Mouse (Mus musculus) intestine, embryonic 14.5 days (tissue): ENCODE data around the gene Smyd1. TPM values are rescaled to one million over a fixed set of nuclear protein-coding genes. Genes with fewer than 3 reads are reported as not detected.

Experiments
- ATAC-seq: fragments of 200-750 bp; cut with Nextera tagmentation; replicated peaks from 2 replicates; pipeline ENCODE4 v1.8.0; 2017; ENCODE audit warnings: low read depth, moderate number of reproducible peaks, moderate TSS enrichment, moderate library complexity; ENCODE audit not compliant: low FRiP score, low TSS enrichment
- DNase-seq: peaks from one replicate; pipeline ENCODE4 v3.0.0-alpha.2; 2018; ENCODE audit warnings: low spot score
- H3K27ac ChIP-seq: fragments of 300-500 bp; sonication (generic); 2 replicates; pipeline ENCODE4 v1.5.1; 2014; ENCODE audit warnings: low read depth, mild to moderate bottlenecking, control low read depth
- H3K27me3 ChIP-seq: fragments of 300-500 bp; sonication (generic); replicated peaks from 2 replicates; pipeline ENCODE4 v1.6.1; 2014; ENCODE audit warnings: low read length, control low read depth; ENCODE audit not compliant: control insufficient read depth, insufficient read depth
- H3K36me3 ChIP-seq: fragments of 300-500 bp; sonication (generic); 2 replicates; pipeline ENCODE4 v1.6.1; 2014; ENCODE audit warnings: low read length, control low read depth; ENCODE audit not compliant: control insufficient read depth, insufficient read depth
- H3K4me1 ChIP-seq: fragments of 300-500 bp; sonication (generic); replicated peaks from 2 replicates; pipeline ENCODE4 v1.6.1; 2014; ENCODE audit warnings: low read length, control low read depth, mixed read lengths; ENCODE audit not compliant: control insufficient read depth, insufficient read depth
- H3K4me2 ChIP-seq: fragments of 300-500 bp; sonication (generic); 2 replicates; pipeline ENCODE4 v1.6.1; 2014; ENCODE audit warnings: low read length
- H3K4me3 ChIP-seq: fragments of 300-500 bp; sonication (generic); 2 replicates; pipeline ENCODE4 v1.5.1; 2014; ENCODE audit warnings: low read depth, low read length, control low read depth, mixed read lengths
- H3K9ac ChIP-seq: fragments of 300-500 bp; sonication (generic); 2 replicates; pipeline ENCODE4 v1.6.1; 2014; ENCODE audit warnings: mild to moderate bottlenecking, low read length
- H3K9me3 ChIP-seq: fragments of 300-500 bp; sonication (generic); 2 replicates; pipeline ENCODE4 v1.6.1; 2016; ENCODE audit warnings: low read length, control low read depth; ENCODE audit not compliant: control insufficient read depth
- WGBS: fragments of 180-500 bp; shearing (Covaris S2); extraction: QIAGEN DNeasy Blood & Tissue Kit; methylation state at CpG from one replicate; pipeline ENCODE4 v1.1.7; 2014; 5-methylcytosine and 5-hydroxymethylcytosine counted together
- polyA plus RNA-seq: library from polyadenylated mRNA; unstranded; fragments of >200 nt; fragmentation: Nextera tagmentation; extraction: Ambion mirVana; gene quantifications from 2 replicates; pipeline ENCODE4 v1.2.1, GENCODE M21; 2014

Gene Smyd1
- polyA plus RNA-seq, 1 experiment from 2014 or later, result 0.78 TPM

GRCm38 (mm10) chr6:71224184-71224943 lies 97.7 kb downstream of the Smyd1 start:
- Histone ChIP-seq H3K27ac (no peak overlapping the region), H3K4me2 (no peak overlapping the region), H3K36me3 (no peaks in the 10 kb centered on the region), H3K9ac (no peak overlapping the region), H3K27me3 (no peaks in the 10 kb centered on the region), H3K9me3 (no peaks in the 10 kb centered on the region), H3K4me3 (no peak overlapping the region), H3K4me1 (no peaks in the 10 kb centered on the region)
- 49% methylated on average over 3 of the region's 3 CpGs for WGBS
- no peak for DNase-seq
- ATAC-seq, result no peak

GRCm38 (mm10) chr6:71221501-71221900 lies 100.5 kb downstream of the Smyd1 start:
- ATAC-seq (no peak), DNase-seq (no peak)
- WGBS, result 85% methylated on average over 4 of the region's 4 CpGs

GRCm38 (mm10) chr6:71212471-71212870 lies 109.6 kb downstream of the Smyd1 start:
- no peaks in the 10 kb centered on the region for H3K27me3 ChIP-seq
- no peaks in the 10 kb centered on the region for H3K36me3 ChIP-seq
- H3K9me3 ChIP-seq, result no peaks in the 10 kb centered on the region
- H3K27ac ChIP-seq, result no peak overlapping the region
- H3K4me2 ChIP-seq, result no peak overlapping the region
- 94% methylated on average over 3 of the region's 3 CpGs for WGBS
- peak; percentile 3 for DNase-seq
- no peak for ATAC-seq
- no peak overlapping the region for H3K4me3 ChIP-seq
- H3K9ac ChIP-seq, result no peak overlapping the region
- no peaks in the 10 kb centered on the region for H3K4me1 ChIP-seq

More at GRCm38 (mm10) chr6:71221501-71221900, 100.5 kb downstream of the Smyd1 start:
- no peaks in the 10 kb centered on the region for H3K36me3 ChIP-seq
- no peaks in the 10 kb centered on the region for H3K9me3 ChIP-seq
- H3K4me3 ChIP-seq, result no peak overlapping the region
- no peaks in the 10 kb centered on the region for H3K4me1 ChIP-seq
- no peak overlapping the region for H3K27ac ChIP-seq
- no peak overlapping the region for H3K4me2 ChIP-seq
- no peaks in the 10 kb centered on the region for H3K27me3 ChIP-seq
- no peak overlapping the region for H3K9ac ChIP-seq

- no peaks in the 10 kb centered on the region for H3K9me3 ChIP-seq
- no peak overlapping the region for H3K9ac ChIP-seq
- H3K27ac ChIP-seq, result no peak overlapping the region
- no peaks in the 10 kb centered on the region for H3K27me3 ChIP-seq
- H3K4me1 ChIP-seq, result no peaks in the 10 kb centered on the region
- H3K4me3 ChIP-seq, result no peak overlapping the region
- DNase-seq (peak; percentile 25), ATAC-seq (no peak)
- WGBS, result 72% methylated on average over 7 of the region's 7 CpGs
- H3K4me2 ChIP-seq, result no peak overlapping the region
- H3K36me3 ChIP-seq, result no peaks in the 10 kb centered on the region
Observed at GRCm38 (mm10) chr6:71211917-71212316, 110.1 kb downstream of the Smyd1 start.

- WGBS, result 81% methylated on average over 2 of the region's 2 CpGs
- Histone ChIP-seq H3K27me3 (no peaks in the 10 kb centered on the region), H3K9me3 (no peaks in the 10 kb centered on the region), H3K4me1 (no peaks in the 10 kb centered on the region), H3K27ac (no peak overlapping the region), H3K36me3 (no peaks in the 10 kb centered on the region), H3K4me2 (no peak overlapping the region), H3K4me3 (no peak overlapping the region), H3K9ac (no peak overlapping the region)
- ATAC-seq (no peak), DNase-seq (no peak)
Observed at GRCm38 (mm10) chr6:71208691-71209090, 113.3 kb downstream of the Smyd1 start.

GRCm38 (mm10) chr6:71204166-71204565 lies 117.9 kb downstream of the Smyd1 start:
- ATAC-seq (no peak), DNase-seq (peak; percentile 15)
- Histone ChIP-seq H3K4me1 (no peaks in the 10 kb centered on the region), H3K4me3 (no peak overlapping the region), H3K36me3 (no peaks in the 10 kb centered on the region), H3K4me2 (no peak overlapping the region), H3K27ac (no peak overlapping the region), H3K9me3 (no peaks in the 10 kb centered on the region), H3K9ac (no peak overlapping the region), H3K27me3 (no peaks in the 10 kb centered on the region)
- 88% methylated on average over 8 of the region's 8 CpGs for WGBS

GRCm38 (mm10) chr6:71203674-71204073 lies 118.4 kb downstream of the Smyd1 start:
- no peaks in the 10 kb centered on the region for H3K9me3 ChIP-seq
- H3K36me3 ChIP-seq, result no peaks in the 10 kb centered on the region
- no peaks in the 10 kb centered on the region for H3K27me3 ChIP-seq
- WGBS, result 81% methylated on average over 5 of the region's 5 CpGs
- H3K4me3 ChIP-seq, result no peak overlapping the region
- no peaks in the 10 kb centered on the region for H3K4me1 ChIP-seq
- H3K9ac ChIP-seq, result no peak overlapping the region
- ATAC-seq (no peak), DNase-seq (peak; percentile 21)
- no peak overlapping the region for H3K27ac ChIP-seq
- no peak overlapping the region for H3K4me2 ChIP-seq

GRCm38 (mm10) chr6:71201925-71202324 lies 120.1 kb downstream of the Smyd1 start:
- Histone ChIP-seq H3K4me3 (no peak overlapping the region), H3K9me3 (no peaks in the 10 kb centered on the region)

GRCm38 (mm10) chr6:71199612-71200011 lies 122.4 kb downstream of the Smyd1 start, which contains the start of gene Fabp1:
Fabp1 (plus strand) TSS chr6:71199827.
- Histone ChIP-seq H3K36me3 (no peaks in the 10 kb centered on the region), H3K27ac (no peak within 1 kb of the TSS), H3K27me3 (no peaks in the 10 kb centered on the region), H3K9ac (no peak within 1 kb of the TSS), H3K4me3 (no peak within 1 kb of the TSS), H3K4me1 (no peaks in the 10 kb centered on the region), H3K9me3 (no peaks in the 10 kb centered on the region), H3K4me2 (no peak within 1 kb of the TSS)
- 59% methylated on average over 4 of the region's 4 CpGs for WGBS
- DNase-seq (peak; percentile 47), ATAC-seq (no peak)

More at GRCm38 (mm10) chr6:71201925-71202324, 120.1 kb downstream of the Smyd1 start:
- Histone ChIP-seq H3K4me2 (no peak overlapping the region), H3K36me3 (no peaks in the 10 kb centered on the region), H3K9ac (no peak overlapping the region), H3K27ac (no peak overlapping the region), H3K27me3 (no peaks in the 10 kb centered on the region), H3K4me1 (no peaks in the 10 kb centered on the region)
- DNase-seq (peak; percentile 48), ATAC-seq (no peak)
- 48% methylated on average over 5 of the region's 5 CpGs for WGBS
